Mouse (Mus musculus) cerebellum, adult 18-20 months (tissue): ENCODE data around the gene Sec23b.

Experiments
- DNase-seq, 2 experiments: peaks; one replicate each; pipeline ENCODE4 v3.0.0; 2021

Gene Sec23b

DNA sequence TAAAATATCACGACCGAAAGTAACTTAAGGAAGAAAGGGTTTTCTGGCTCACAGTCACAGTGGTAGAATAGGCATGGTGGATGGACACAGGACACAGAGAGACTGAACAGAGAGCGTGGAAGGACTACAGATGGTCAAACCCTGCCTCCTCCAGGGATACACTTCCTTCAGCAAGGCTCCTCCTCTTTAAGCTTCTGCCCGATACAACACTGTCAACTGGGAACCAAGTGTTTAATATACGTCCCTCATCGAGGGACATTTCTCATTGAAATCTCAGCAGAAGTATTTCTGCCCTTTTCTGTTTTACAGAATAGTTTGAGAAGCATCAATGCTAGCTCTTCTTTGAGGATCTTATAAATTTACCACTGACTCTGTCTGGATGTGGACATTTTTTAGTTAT is 57.9 kb downstream of the Sec23b start:
- DNase-seq = no peak

DNA sequence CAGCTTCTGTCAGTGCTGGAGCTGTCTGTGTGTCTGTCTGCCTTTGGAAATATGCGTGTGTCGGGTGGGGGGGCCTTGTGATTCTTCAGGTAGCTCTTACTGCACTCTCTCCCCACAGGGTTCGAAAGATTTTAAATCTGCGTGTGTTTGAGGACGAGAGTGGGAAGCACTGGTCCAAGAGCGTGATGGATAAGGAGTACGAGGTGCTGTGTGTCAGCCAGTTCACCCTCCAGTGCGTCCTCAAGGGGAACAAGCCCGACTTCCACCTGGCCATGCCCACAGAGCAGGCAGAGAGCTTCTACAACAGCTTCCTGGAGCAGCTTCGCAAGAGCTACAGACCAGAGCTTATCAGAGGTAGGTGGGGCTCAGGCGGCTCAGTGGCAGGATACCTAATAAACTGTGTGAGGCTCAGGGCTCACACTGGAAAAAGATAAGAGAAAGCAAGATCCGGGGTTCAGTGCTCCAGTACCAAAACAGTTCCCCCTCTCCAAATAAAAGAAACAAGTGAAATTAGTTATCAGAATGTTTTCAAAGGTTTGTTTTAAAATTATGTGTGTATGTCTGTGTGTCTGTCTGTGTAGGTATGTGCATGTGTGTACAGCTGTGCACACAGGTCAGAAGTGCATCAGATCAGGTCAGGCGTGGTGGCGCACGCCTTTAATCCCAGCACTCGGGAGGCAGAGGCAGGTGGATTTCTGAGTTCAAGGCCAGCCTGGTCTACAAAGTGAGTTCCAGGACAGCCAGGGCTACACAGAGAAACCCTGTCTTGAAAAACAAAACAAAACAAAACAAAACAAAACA is 61.2 kb downstream of the Sec23b start:
- no peak for DNase-seq

DNA sequence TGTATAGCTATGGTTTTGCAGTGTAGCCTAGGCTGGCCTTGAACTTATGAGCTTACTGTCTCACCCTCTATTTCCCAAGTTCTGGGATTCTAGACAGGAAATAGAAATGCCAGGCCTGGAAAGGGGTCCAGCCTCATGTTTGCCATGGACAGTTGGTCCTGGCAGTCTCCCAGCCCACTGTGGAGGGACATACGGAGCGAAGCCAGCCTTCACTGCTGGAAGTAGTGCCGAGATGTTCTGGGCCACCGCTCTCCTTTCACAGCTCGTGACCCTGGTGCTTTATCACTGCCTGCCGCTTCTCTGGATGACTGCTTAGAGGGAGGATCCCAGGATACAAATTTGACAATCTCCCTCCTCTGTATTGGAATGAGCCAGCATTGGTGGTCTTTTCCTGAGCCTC is 65.5 kb downstream of the Sec23b start:
- peak; percentile 53 to 55 for DNase-seq

GRCm38 (mm10) chr2:144633551-144633950 is 77.5 kb downstream of the Sec23b start:
- no peak for DNase-seq

- DNase-seq = no peak
Measured at GRCm38 (mm10) chr2:144634231-144634630, 78.2 kb downstream of the Sec23b start.

DNA sequence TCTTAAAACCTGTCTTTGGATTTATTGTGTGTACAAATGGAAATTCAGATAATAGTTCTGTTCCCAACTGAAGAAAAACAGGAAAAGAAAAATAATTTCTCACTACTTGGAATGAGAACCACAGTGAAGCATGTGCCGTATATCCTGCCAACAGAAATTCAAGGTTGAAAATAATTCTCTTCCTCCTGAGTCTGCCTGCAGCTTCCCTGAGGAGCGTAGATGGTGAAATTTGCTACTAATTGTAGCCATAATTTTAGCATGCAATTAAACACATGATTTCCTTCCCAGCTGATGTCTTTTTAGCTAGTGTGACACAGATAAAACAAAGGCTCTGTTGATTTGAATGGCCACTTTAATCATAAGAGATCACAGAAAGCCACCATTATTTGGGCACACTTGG is 78.7 kb downstream of the Sec23b start:
- no peak for DNase-seq

DNA sequence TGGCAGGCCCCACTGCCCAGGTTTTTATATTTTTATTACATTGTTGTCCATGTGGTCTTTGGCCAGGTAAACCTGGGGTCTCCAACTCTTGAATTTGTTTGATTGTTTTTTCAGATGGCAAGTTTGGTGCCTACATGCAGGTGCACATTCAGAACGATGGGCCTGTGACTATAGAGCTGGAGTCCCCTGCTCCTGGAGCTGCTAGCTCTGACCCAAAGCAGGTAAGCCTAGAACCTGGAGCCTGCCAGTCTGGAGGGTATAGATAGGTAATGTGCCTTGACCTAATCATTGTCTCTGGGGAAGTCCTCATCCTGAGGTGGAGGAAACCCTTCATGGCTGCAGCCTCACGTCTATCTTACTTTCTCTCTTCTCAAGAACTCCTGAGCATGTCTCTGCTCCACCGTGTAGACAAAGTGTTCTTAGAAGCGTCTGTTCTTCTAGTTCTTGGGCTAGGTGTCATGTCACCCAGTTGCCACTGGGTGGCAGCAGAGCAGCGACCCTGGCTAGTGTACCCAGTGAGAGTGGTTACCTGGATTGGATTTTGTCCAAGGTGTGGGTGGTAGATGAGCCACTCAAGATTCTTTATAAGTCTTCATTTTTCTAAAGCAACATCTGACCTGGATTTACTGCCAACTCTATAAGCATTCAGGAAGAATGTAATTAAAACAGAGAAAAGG is 79.8 kb downstream of the Sec23b start:
- peak; percentile 59 to 69 for DNase-seq

GRCm38 (mm10) chr2:144637204-144637603 is 81.2 kb downstream of the Sec23b start:
- no peak for DNase-seq

- DNase-seq = no peak
Measured at GRCm38 (mm10) chr2:144637671-144638395, 81.8 kb downstream of the Sec23b start.

DNA sequence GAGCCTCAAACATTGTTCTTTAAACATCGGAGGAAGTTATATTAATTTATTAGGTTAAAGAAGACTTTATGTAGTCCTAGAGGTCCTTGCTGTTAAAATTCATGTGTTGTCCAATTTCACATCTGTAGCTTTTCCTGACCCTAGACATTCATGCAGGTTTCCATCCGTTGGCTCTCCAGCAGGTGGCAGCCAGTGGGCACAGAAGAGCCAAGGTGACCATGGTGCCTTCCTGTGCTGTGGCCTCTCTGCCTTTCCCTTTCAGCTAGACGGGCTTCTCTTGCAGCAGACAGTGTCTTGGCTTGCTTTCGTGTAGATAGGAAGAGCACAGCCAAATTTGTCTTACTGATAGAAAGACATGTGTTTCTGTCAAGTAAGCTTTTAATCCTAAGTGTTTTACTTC is 82.7 kb downstream of the Sec23b start:
- DNase-seq = peak; percentile 31 to 46

DNA sequence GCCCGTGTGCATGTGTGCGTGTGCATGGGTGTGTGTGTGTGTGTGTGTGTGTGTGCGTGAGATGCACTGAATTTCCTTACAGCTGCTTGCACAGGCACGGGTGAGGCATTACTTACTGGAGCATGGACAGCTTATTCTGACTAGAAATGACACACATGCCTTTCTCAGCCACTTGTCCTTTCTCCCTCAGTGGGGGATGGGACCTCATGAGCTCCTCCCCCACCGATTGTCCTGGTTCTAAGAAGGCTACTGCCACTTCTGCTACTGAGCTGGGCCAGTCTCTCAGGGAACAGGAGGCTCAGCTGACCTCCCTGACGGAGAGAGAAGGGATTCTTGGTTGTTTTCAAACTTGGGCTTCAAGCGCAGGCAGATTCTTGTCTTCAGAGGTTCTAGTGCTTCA is 84.1 kb downstream of the Sec23b start:
- DNase-seq = no peak
